Mouse (Mus musculus) CH12.LX (cell line): ENCODE measurements at regions not wholly inside any gene's neighbourhood (a gene's known extent, or its start where the extent isn't known, plus 50 kb on each side); places are given as distances from the start of the nearest gene placed in this dataset.

Experiments
- CHD2 ChIP-seq: IDR thresholded peaks from 2 replicates; pipeline ENCODE4 v1.6.1; 2011; ENCODE audit warnings: low read length, improper control_type of control experiment
- CTCF ChIP-seq, 2 experiments: IDR thresholded peaks in 1 of 2; conservative IDR thresholded peaks in 1 of 2; 2 replicates each; pipeline ENCODE4 v1.5.1; 2011 to 2012; ENCODE audit warnings: low read depth in 2 of 2, low read length in 2 of 2, improper control_type of control experiment in 1 of 2, inconsistent platforms in 1 of 2, mild to moderate bottlenecking in 1 of 2, moderate library complexity in 1 of 2
- ETS1 ChIP-seq: conservative IDR thresholded peaks from 2 replicates; pipeline ENCODE4 v1.6.1; 2012; ENCODE audit warnings: low read depth, mild to moderate bottlenecking, inconsistent platforms, low read length, improper control_type of control experiment, moderate library complexity
- JUND ChIP-seq: conservative IDR thresholded peaks from 2 replicates; pipeline ENCODE4 v1.6.1; 2011; ENCODE audit warnings: low read depth, low read length, improper control_type of control experiment
- MAX ChIP-seq: IDR thresholded peaks from 2 replicates; pipeline ENCODE4 v1.6.1; 2011; ENCODE audit warnings: low read length, improper control_type of control experiment
- MEF2A ChIP-seq: IDR thresholded peaks from 2 replicates; pipeline ENCODE4 v1.6.1; 2014; ENCODE audit warnings: low read depth, mild to moderate bottlenecking, inconsistent platforms, low read length, improper control_type of control experiment, borderline replicate concordance
- NELFE ChIP-seq: IDR thresholded peaks from 2 replicates; pipeline ENCODE4 v1.6.1; 2011; ENCODE audit warnings: low read depth, low read length, improper control_type of control experiment
- NRF1 ChIP-seq: IDR thresholded peaks from 2 replicates; pipeline ENCODE4 v1.6.1; 2014; ENCODE audit warnings: low read depth, mild to moderate bottlenecking, inconsistent platforms, low read length, improper control_type of control experiment, moderate library complexity
- POLR2A ChIP-seq: IDR thresholded peaks from 2 replicates; pipeline ENCODE4 v1.6.1; 2011; ENCODE audit warnings: low read depth, mild to moderate bottlenecking, improper control_type of control experiment, low read length
- TBP ChIP-seq: conservative IDR thresholded peaks from 2 replicates; pipeline ENCODE4 v1.6.1; 2011; ENCODE audit warnings: low read depth, low read length, improper control_type of control experiment
- ZC3H11A ChIP-seq: IDR thresholded peaks from 2 replicates; pipeline ENCODE4 v1.6.1; 2012; ENCODE audit warnings: low read depth, mild to moderate bottlenecking, inconsistent platforms, low read length, improper control_type of control experiment

- TF ChIP-seq MAX, result no peak
- no peak for TF ChIP-seq ZC3H11A
- TF ChIP-seq MEF2A, result no peak
- TF ChIP-seq CTCF (conservative IDR thresholded peaks at IDR 0.05 in 1 of 2, IDR thresholded peaks at IDR 0.05 in 1 of 2; ENCODE audit: low read depth in 2 of 2, low read length in 2 of 2), result no peak
- no peak for TF ChIP-seq POLR2A
- TF ChIP-seq JUND, result no peak
- no peak for TF ChIP-seq NELFE
- no peak for TF ChIP-seq TBP
- TF ChIP-seq NRF1, result no peak
- no peak for TF ChIP-seq ETS1
- TF ChIP-seq CHD2, result no peak
These were observed 486.8 kb upstream of the Arpp21 start for GRCm38 (mm10) chr9:112722501-112722900.
